Mouse (Mus musculus): ENCODE results near the gene Esrra.

DNA sequence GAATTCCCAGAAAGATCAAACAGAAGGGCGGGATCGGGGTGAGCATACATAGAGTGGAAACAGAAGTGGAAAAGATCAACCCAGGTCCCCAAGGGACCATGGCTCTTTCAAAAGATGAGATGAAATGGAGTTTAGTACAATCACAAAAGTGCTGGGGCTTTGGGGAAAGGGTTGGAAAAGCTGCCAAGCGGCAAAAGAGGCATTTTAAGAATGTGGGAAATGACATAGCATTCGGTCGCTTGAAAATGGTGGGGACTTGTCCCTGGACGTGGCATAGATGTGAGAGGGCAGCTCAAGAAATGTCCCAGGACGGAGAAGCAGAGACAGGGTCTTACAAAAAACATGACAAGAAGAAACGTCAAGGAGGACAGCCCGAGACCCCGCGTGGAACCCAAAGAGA, 12.6 kb downstream of the Esrra start:
- no peak for TF ChIP-seq CTCF (conservative IDR thresholded peaks at IDR 0.05; ENCODE audit: low read length)
- TF ChIP-seq NANOG (IDR thresholded peaks at IDR 0.05; ENCODE audit: borderline replicate concordance, low read length), result no peak
- no peak for TF ChIP-seq POU5F1 (IDR thresholded peaks at IDR 0.05; ENCODE audit: borderline replicate concordance, low read length)
